Mouse (Mus musculus) midbrain, embryonic 11.5 days (tissue): ENCODE results near the gene Chkb. TPM values are rescaled to one million over a fixed set of nuclear protein-coding genes. Genes with fewer than 3 reads are reported as not detected.

Experiments
- ATAC-seq: fragments of 200-750 bp; cut with Nextera tagmentation; 2 replicates; pipeline ENCODE4 v1.8.0; 2017; ENCODE audit warnings: moderate TSS enrichment, moderate library complexity; ENCODE audit not compliant: low FRiP score
- DNase-seq: peaks from one replicate; pipeline ENCODE4 v3.0.0; 2015; ENCODE audit warnings: low spot score; ENCODE audit errors: missing footprints
- H3K27ac ChIP-seq: fragments of 300-500 bp; sonication (generic); 2 replicates; pipeline ENCODE4 v1.5.1; 2014; ENCODE audit warnings: low read depth, low read length
- H3K27me3 ChIP-seq: fragments of 300-500 bp; sonication (generic); 2 replicates; pipeline ENCODE4 v1.6.1; 2014; ENCODE audit warnings: mild to moderate bottlenecking, low read length, moderate library complexity, mixed read lengths; ENCODE audit not compliant: control insufficient read depth, insufficient read depth
- H3K36me3 ChIP-seq: fragments of 300-500 bp; sonication (generic); 2 replicates; pipeline ENCODE4 v1.6.1; 2014; ENCODE audit warnings: mild to moderate bottlenecking, low read length, moderate library complexity, mixed read lengths; ENCODE audit not compliant: control insufficient read depth, insufficient read depth
- H3K4me1 ChIP-seq: fragments of 300-500 bp; sonication (generic); 2 replicates; pipeline ENCODE4 v1.6.1; 2014; ENCODE audit warnings: low read length; ENCODE audit not compliant: control insufficient read depth, insufficient read depth
- H3K4me2 ChIP-seq: fragments of 300-500 bp; sonication (generic); 2 replicates; pipeline ENCODE4 v1.6.1; 2014; ENCODE audit warnings: mild to moderate bottlenecking, moderate library complexity
- H3K4me3 ChIP-seq: fragments of 300-500 bp; sonication (generic); 2 replicates; pipeline ENCODE4 v1.5.1; 2014; ENCODE audit warnings: low read depth, low read length
- H3K9ac ChIP-seq: fragments of 300-500 bp; sonication (generic); 2 replicates; pipeline ENCODE4 v1.6.1; 2014; ENCODE audit warnings: low read length
- H3K9me3 ChIP-seq: fragments of 300-500 bp; sonication (generic); 2 replicates; pipeline ENCODE4 v1.6.1; 2016; ENCODE audit warnings: low read length; ENCODE audit not compliant: control insufficient read depth
- WGBS: fragments of 180-500 bp; shearing (Covaris S2); extraction: QIAGEN DNeasy Blood & Tissue Kit; methylation state at CpG from one replicate; pipeline ENCODE4 v1.1.7; 2014; 5-methylcytosine and 5-hydroxymethylcytosine counted together
- polyA plus RNA-seq: library from polyadenylated mRNA; unstranded; fragments of >200 nt; fragmentation: Nextera tagmentation; extraction: Ambion mirVana; gene quantifications from 2 replicates; pipeline ENCODE4 v1.2.1, GENCODE M21; 2014

Gene Chkb
- polyA plus RNA-seq, 1 experiment from 2014 or later, result 49.6 TPM

GRCm38 (mm10) chr15:89376957-89377356 lies 52.8 kb downstream of the Chkb start, which contains the start of gene Tymp:
TSS of gene Tymp (minus strand) at chr15:89377039.
- Histone ChIP-seq H3K4me3 (no peak within 1 kb of the TSS), H3K4me1 (peaks cover 21% of the 10 kb centered on the region), H3K9ac (no peak within 1 kb of the TSS), H3K27me3 (peaks cover 44% of the 10 kb centered on the region), H3K4me2 (no peak within 1 kb of the TSS), H3K9me3 (no peaks in the 10 kb centered on the region), H3K36me3 (peaks cover 2% of the 10 kb centered on the region; the same call in 1 of the 2 replicates), H3K27ac (no peak within 1 kb of the TSS)
- no peak for ATAC-seq
- peak; percentile 86 for DNase-seq
- WGBS, result 19% methylated on average over 16 of the region's 16 CpGs

Other genes with a start within 250 kb of the Chkb start
- gene Plxnb2, start 249.1 kb downstream of the Chkb start, polyA plus RNA-seq, result 97.5 and 115 TPM in 2 replicates
- gene Dennd6b, start 233.4 kb downstream of the Chkb start, polyA plus RNA-seq, result 26.2 and 26.6 TPM in 2 replicates
- gene Ppp6r2, start 218.4 kb downstream of the Chkb start, polyA plus RNA-seq, result 35.9 and 40.0 TPM in 2 replicates
- gene Sbf1, start 114.6 kb downstream of the Chkb start, polyA plus RNA-seq, result 48.1 and 53.3 TPM in 2 replicates
- 0.12 TPM in 1 of 2 replicates, not detected in the other for gene Adm2, start 107.2 kb downstream of the Chkb start, polyA plus RNA-seq
- gene Miox, start 95.5 kb downstream of the Chkb start, polyA plus RNA-seq, result not detected in 2 replicates
- 29.8 and 31.8 TPM in 2 replicates for gene Lmf2, start 74.2 kb downstream of the Chkb start, polyA plus RNA-seq
- gene Ncaph2, start 74.2 kb downstream of the Chkb start, polyA plus RNA-seq, result 155 and 168 TPM in 2 replicates
- gene Sco2, start 56.1 kb downstream of the Chkb start, polyA plus RNA-seq, result 5.8 and 6.0 TPM in 2 replicates
- gene Tymp, start 52.9 kb downstream of the Chkb start, polyA plus RNA-seq, result 1.2 and 1.9 TPM in 2 replicates
- 0.26 and 0.64 TPM in 2 replicates for gene Odf3b, start 50.6 kb downstream of the Chkb start, polyA plus RNA-seq
- not detected in 2 replicates for gene Klhdc7b, start 45.0 kb downstream of the Chkb start, polyA plus RNA-seq
- not detected in 2 replicates for gene Syce3, start 19.4 kb downstream of the Chkb start, polyA plus RNA-seq
- gene Cpt1b, start 4.0 kb downstream of the Chkb start, polyA plus RNA-seq, result 0.93 and 1.1 TPM in 2 replicates
- 1.9 and 2.4 TPM in 2 replicates for gene C730034F03Rik, start 319 bp downstream of the Chkb start, polyA plus RNA-seq
- not detected in 2 replicates for gene Gm44502, start 212 bp downstream of the Chkb start, polyA plus RNA-seq
- 23.6 TPM in 2 replicates for gene Mapk8ip2, start 24.0 kb upstream of the Chkb start, polyA plus RNA-seq
- 7.4 and 9.4 TPM in 2 replicates for gene Arsa, start 47.5 kb upstream of the Chkb start, polyA plus RNA-seq
- gene Shank3, start 69.7 kb upstream of the Chkb start, polyA plus RNA-seq, result 2.2 TPM in 2 replicates
- gene Acr, start 138.4 kb upstream of the Chkb start, polyA plus RNA-seq, result 0.42 and 0.43 TPM in 2 replicates
- 84.3 and 87.3 TPM in 2 replicates for gene Rabl2, start 162.0 kb upstream of the Chkb start, polyA plus RNA-seq